Mouse (Mus musculus): ENCODE data around the gene Pid1. TPM values are rescaled to one million over a fixed set of nuclear protein-coding genes. Genes with fewer than 3 reads are reported as not detected.

Pid1 gene
- polyA plus RNA-seq, 1 experiment from 2014 or later: 17.1 TPM

DNA sequence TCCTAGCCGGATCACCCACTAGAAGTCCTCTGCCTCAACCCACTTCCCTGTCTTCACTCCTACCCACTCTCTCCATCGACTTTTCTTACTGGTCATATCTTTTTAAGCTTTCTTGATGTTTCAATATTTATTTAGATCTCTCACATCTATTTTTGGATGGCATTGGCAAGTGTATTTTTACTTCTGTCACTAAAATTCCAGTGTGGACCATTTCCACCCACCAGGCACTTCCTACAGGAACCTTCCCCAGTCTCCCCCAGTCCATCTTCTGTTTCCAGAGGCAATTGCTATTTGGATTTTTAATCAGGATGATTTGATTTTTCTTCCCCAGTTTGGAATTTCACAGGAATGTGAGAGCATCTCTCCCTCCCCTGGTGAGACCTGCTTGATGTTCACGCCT is 2.6 kb upstream of the Pid1 start:
- Histone ChIP-seq H3K4me3 (ENCODE audit: low read depth, low read length) (no peak overlapping the region), H3K4me2 (ENCODE audit: low read length) (no peak overlapping the region), H3K9me3 (ENCODE audit: control insufficient read depth, low read length) (no peaks in the 10 kb centered on the region), H3K9ac (ENCODE audit: low read length) (no peak overlapping the region), H3K27me3 (replicated peaks; ENCODE audit: control insufficient read depth, insufficient read depth, low read length) (no peaks in the 10 kb centered on the region), H3K4me1 (replicated peaks; ENCODE audit: control insufficient read depth, insufficient read depth, low read length) (no peaks in the 10 kb centered on the region), H3K27ac (ENCODE audit: low read depth) (no peak overlapping the region), H3K36me3 (ENCODE audit: control insufficient read depth, insufficient read depth, low read length) (no peaks in the 10 kb centered on the region)
- no peak for ATAC-seq (replicated peaks; ENCODE audit: low FRiP score, low TSS enrichment, low read depth)
- 70% methylated on average over 3 of the region's 3 CpGs for WGBS
- DNase-seq (ENCODE audit: low spot score): no peak

- Histone ChIP-seq H3K36me3 (ENCODE audit: control insufficient read depth, insufficient read depth, low read length) (no peaks in the 10 kb centered on the region), H3K27me3 (replicated peaks; ENCODE audit: control insufficient read depth, insufficient read depth, low read length) (no peaks in the 10 kb centered on the region), H3K4me3 (ENCODE audit: low read depth, low read length) (no peak overlapping the region), H3K4me2 (ENCODE audit: low read length) (no peak overlapping the region), H3K27ac (ENCODE audit: low read depth) (no peak overlapping the region), H3K4me1 (replicated peaks; ENCODE audit: control insufficient read depth, insufficient read depth, low read length) (no peaks in the 10 kb centered on the region), H3K9ac (ENCODE audit: low read length) (no peak overlapping the region), H3K9me3 (ENCODE audit: control insufficient read depth, low read length) (no peaks in the 10 kb centered on the region)
- DNase-seq (ENCODE audit: low spot score) (no peak), ATAC-seq (replicated peaks; ENCODE audit: low FRiP score, low TSS enrichment, low read depth) (no peak)
- WGBS: 83% methylated on average over 7 of the region's 7 CpGs
Observed at GRCm38 (mm10) chr1:84362709-84363617, 1.0 kb downstream of the Pid1 start.

DNA sequence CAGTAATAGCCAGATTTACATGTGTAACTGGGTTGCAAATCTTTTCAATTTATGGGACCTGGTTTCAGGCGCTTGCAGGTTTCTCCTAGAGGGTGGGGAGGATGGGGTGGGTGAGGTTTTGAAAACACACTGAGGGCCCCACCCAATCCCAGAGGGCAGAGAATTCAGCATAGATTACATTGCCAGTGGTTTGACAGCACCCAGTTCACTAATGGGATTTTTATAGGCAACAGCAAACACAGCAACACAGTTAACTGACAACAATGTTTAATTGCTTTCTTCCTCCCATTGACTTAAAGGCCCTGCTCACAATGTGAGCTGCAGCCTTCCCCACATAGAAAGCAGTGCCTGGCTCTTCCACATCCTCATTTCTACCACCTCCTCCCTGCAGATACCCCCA is 1.8 kb downstream of the Pid1 start:
- no peaks in the 10 kb centered on the region for H3K36me3 ChIP-seq (ENCODE audit: control insufficient read depth, insufficient read depth, low read length)
- H3K4me1 ChIP-seq (replicated peaks; ENCODE audit: control insufficient read depth, insufficient read depth, low read length): no peaks in the 10 kb centered on the region
- H3K9me3 ChIP-seq (ENCODE audit: control insufficient read depth, low read length): no peaks in the 10 kb centered on the region
- H3K27ac ChIP-seq (ENCODE audit: low read depth): no peak overlapping the region
- WGBS: 53% methylated on average over 1 of the region's 1 CpGs
- no peak overlapping the region for H3K4me2 ChIP-seq (ENCODE audit: low read length)
- ATAC-seq (replicated peaks; ENCODE audit: low FRiP score, low TSS enrichment, low read depth): no peak
- H3K4me3 ChIP-seq (ENCODE audit: low read depth, low read length): no peak overlapping the region
- no peaks in the 10 kb centered on the region for H3K27me3 ChIP-seq (replicated peaks; ENCODE audit: control insufficient read depth, insufficient read depth, low read length)
- no peak overlapping the region for H3K9ac ChIP-seq (ENCODE audit: low read length)
- DNase-seq (ENCODE audit: low spot score): no peak

- H3K9ac ChIP-seq (ENCODE audit: low read length): no peak overlapping the region
- H3K27ac ChIP-seq (ENCODE audit: low read depth): no peak overlapping the region
- no peak overlapping the region for H3K4me3 ChIP-seq (ENCODE audit: low read depth, low read length)
- H3K4me2 ChIP-seq (ENCODE audit: low read length): no peak overlapping the region
- H3K27me3 ChIP-seq (replicated peaks; ENCODE audit: control insufficient read depth, insufficient read depth, low read length): no peaks in the 10 kb centered on the region
- ATAC-seq (replicated peaks; ENCODE audit: low FRiP score, low TSS enrichment, low read depth) (no peak; the same call in 1 of the 2 replicates), DNase-seq (ENCODE audit: low spot score) (no peak)
- no peaks in the 10 kb centered on the region for H3K36me3 ChIP-seq (ENCODE audit: control insufficient read depth, insufficient read depth, low read length)
- no peaks in the 10 kb centered on the region for H3K4me1 ChIP-seq (replicated peaks; ENCODE audit: control insufficient read depth, insufficient read depth, low read length)
- WGBS: 65% methylated on average over 3 of the region's 3 CpGs
- no peaks in the 10 kb centered on the region for H3K9me3 ChIP-seq (ENCODE audit: control insufficient read depth, low read length)
Observed at GRCm38 (mm10) chr1:84361389-84361788, 2.6 kb downstream of the Pid1 start.

DNA sequence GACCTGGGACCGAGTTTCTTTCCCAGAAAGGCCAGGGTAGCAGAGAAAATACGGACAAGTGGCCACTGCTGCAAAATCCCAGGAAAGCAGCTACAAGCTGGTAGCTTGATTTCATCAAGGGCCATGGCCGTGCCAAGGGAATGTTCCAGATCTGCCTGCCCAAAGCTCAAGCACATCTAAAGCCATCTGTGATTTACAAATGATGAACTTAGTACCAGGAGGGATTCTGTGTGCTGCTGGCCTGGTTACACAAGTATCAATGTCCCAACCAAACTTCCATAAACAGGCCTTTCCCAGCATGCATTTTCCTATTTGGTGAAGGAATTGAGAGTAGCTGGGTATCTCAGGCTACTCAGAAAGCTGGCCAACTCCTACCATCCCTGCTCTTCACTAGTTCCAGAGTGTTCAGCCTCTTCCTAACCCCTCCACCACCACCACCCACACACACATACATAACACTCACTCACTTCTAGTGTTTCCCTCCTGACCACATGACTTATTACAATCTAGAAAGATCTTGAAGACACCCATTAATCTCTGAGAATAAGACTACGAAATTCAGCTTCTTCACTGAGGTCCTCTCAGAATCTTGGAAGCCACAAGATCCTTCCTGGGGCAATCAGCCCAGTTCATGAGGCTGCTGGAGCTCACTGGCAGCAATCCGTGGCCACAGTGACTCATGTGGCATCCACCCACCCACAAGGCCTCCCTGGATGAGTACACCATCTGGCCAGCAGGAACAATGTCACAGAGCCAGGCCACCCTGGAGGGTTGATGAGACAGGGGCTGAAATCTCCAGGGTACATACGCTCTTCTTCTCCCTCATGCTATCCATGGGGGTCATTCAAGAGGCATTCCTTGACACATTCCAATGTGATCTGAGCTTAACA is 4.1 kb downstream of the Pid1 start:
- Histone ChIP-seq H3K36me3 (ENCODE audit: control insufficient read depth, insufficient read depth, low read length) (no peaks in the 10 kb centered on the region), H3K9ac (ENCODE audit: low read length) (no peak overlapping the region), H3K4me3 (ENCODE audit: low read depth, low read length) (no peak overlapping the region), H3K4me2 (ENCODE audit: low read length) (no peak overlapping the region), H3K4me1 (replicated peaks; ENCODE audit: control insufficient read depth, insufficient read depth, low read length) (no peaks in the 10 kb centered on the region), H3K9me3 (ENCODE audit: control insufficient read depth, low read length) (no peaks in the 10 kb centered on the region), H3K27ac (ENCODE audit: low read depth) (no peak overlapping the region), H3K27me3 (replicated peaks; ENCODE audit: control insufficient read depth, insufficient read depth, low read length) (no peaks in the 10 kb centered on the region)
- no peak for DNase-seq (ENCODE audit: low spot score)
- WGBS: 88% methylated on average over 6 of the region's 6 CpGs
- ATAC-seq (replicated peaks; ENCODE audit: low FRiP score, low TSS enrichment, low read depth): no peak

DNA sequence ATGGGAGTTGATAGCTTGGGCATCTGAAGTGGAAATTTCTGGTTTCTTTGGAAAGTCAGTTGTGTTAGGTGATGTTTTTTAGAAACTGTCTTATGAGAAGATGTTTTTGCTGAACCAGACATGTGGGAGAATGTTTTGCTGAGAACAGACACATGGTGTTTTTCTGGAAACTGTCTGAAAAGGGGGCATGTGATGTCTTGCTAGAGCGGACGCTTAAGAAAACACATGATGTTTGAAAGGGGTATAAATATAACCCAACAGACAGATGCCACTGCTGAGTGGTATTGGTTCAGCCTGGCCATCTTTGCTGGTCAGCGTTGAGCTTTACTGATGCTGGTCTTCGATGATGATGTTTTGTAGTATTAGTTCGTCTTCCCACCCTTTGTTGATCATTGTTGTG is 6.8 kb downstream of the Pid1 start:
- Histone ChIP-seq H3K36me3 (ENCODE audit: control insufficient read depth, insufficient read depth, low read length) (no peaks in the 10 kb centered on the region), H3K27me3 (replicated peaks; ENCODE audit: control insufficient read depth, insufficient read depth, low read length) (no peaks in the 10 kb centered on the region), H3K4me3 (ENCODE audit: low read depth, low read length) (no peak overlapping the region), H3K4me2 (ENCODE audit: low read length) (no peak overlapping the region), H3K9ac (ENCODE audit: low read length) (no peak overlapping the region), H3K27ac (ENCODE audit: low read depth) (no peak overlapping the region), H3K4me1 (replicated peaks; ENCODE audit: control insufficient read depth, insufficient read depth, low read length) (no peaks in the 10 kb centered on the region), H3K9me3 (ENCODE audit: control insufficient read depth, low read length) (no peaks in the 10 kb centered on the region)
- ATAC-seq (replicated peaks; ENCODE audit: low FRiP score, low TSS enrichment, low read depth) (no peak), DNase-seq (ENCODE audit: low spot score) (no peak)
- WGBS: 81% methylated on average over 5 of the region's 5 CpGs

DNA sequence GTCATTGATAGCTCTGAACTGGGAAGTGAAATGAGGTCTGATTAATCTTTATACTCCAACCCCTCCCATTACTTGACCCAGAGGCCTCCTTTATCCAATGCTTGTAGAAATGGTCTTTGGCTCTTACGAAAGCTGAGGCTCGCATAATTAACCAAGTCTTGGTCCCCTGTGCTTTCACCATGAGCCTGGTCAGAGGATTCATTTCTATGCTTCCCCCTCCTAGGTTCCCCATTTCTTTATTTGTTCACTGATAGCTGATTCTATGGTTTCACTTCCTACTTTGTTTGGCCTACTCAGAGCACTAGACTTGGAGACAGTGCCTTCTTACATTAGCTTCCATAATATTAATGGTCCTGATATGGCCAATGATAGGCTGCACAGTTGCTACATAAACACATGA is 13.7 kb downstream of the Pid1 start:
- Histone ChIP-seq H3K27me3 (replicated peaks; ENCODE audit: control insufficient read depth, insufficient read depth, low read length) (no peaks in the 10 kb centered on the region), H3K36me3 (ENCODE audit: control insufficient read depth, insufficient read depth, low read length) (no peaks in the 10 kb centered on the region), H3K9me3 (ENCODE audit: control insufficient read depth, low read length) (no peaks in the 10 kb centered on the region), H3K4me2 (ENCODE audit: low read length) (no peak overlapping the region), H3K9ac (ENCODE audit: low read length) (no peak overlapping the region), H3K4me3 (ENCODE audit: low read depth, low read length) (no peak overlapping the region), H3K27ac (ENCODE audit: low read depth) (no peak overlapping the region), H3K4me1 (replicated peaks; ENCODE audit: control insufficient read depth, insufficient read depth, low read length) (no peaks in the 10 kb centered on the region)
- 87% methylated on average over 2 of the region's 2 CpGs for WGBS
- DNase-seq (ENCODE audit: low spot score): no peak
- ATAC-seq (replicated peaks; ENCODE audit: low FRiP score, low TSS enrichment, low read depth): no peak

- Histone ChIP-seq H3K9ac (ENCODE audit: low read length) (no peak overlapping the region), H3K36me3 (ENCODE audit: control insufficient read depth, insufficient read depth, low read length) (no peaks in the 10 kb centered on the region), H3K27ac (ENCODE audit: low read depth) (no peak overlapping the region), H3K27me3 (replicated peaks; ENCODE audit: control insufficient read depth, insufficient read depth, low read length) (no peaks in the 10 kb centered on the region), H3K4me3 (ENCODE audit: low read depth, low read length) (no peak overlapping the region), H3K4me1 (replicated peaks; ENCODE audit: control insufficient read depth, insufficient read depth, low read length) (no peaks in the 10 kb centered on the region), H3K4me2 (ENCODE audit: low read length) (no peak overlapping the region), H3K9me3 (ENCODE audit: control insufficient read depth, low read length) (no peaks in the 10 kb centered on the region)
- WGBS: 43% methylated on average over 3 of the region's 3 CpGs
- no peak for DNase-seq (ENCODE audit: low spot score)
- ATAC-seq (replicated peaks; ENCODE audit: low FRiP score, low TSS enrichment, low read depth): peak; percentile 78; the same call in 1 of the 2 replicates
Observed at GRCm38 (mm10) chr1:84347796-84348476, 16.0 kb downstream of the Pid1 start.
